Mouse (Mus musculus): ENCODE results near the gene Nup98. TPM values are rescaled to one million over a fixed set of nuclear protein-coding genes. Genes with fewer than 3 reads are reported as not detected.

Gene Nup98
- polyA plus RNA-seq, 1 experiment from 2014 or later: 46.9 TPM

DNA sequence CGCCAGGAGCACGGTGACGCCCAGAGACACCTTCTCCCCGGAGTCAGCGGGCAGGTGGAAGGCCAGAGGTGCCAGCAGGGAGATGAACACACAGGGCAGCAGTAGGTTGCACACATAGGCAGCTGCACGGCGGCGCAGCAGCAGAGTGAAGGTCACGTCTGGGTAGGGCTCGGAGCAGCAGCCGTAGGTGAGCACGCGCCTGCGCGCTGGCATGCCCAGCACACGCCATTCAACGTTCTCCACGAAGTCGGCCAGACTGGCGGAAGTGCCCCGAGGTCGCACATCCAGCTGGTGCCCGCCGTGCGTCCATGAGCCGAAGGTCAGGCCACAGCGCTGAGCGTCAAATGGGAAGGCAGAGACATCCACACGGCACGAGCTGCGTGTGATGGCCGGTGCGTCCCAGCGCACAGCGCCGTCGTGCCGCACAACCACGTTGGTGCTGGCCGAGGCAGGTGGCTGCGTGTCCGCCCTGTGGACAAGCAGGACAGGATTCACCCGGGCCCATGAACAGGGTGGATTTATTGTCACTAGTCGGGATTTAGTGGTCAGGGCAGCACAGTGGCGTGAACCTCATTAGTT lies 96.7 kb downstream of the Nup98 start:
- 82% methylated on average over 45 of the region's 45 CpGs for WGBS
- Histone ChIP-seq H3K4me1 (no peaks in the 10 kb centered on the region), H3K27me3 (no peaks in the 10 kb centered on the region), H3K27ac (no peak overlapping the region), H3K9ac (no peak overlapping the region), H3K36me3 (peaks cover 2% of the 10 kb centered on the region; the same call in 1 of the 2 replicates), H3K4me3 (no peak overlapping the region), H3K9me3 (no peaks in the 10 kb centered on the region), H3K4me2 (replicated peaks) (no peak overlapping the region)
- ATAC-seq (ENCODE audit: insufficient number of reproducible peaks, insufficient read depth, low FRiP score, low TSS enrichment): no peak

DNA sequence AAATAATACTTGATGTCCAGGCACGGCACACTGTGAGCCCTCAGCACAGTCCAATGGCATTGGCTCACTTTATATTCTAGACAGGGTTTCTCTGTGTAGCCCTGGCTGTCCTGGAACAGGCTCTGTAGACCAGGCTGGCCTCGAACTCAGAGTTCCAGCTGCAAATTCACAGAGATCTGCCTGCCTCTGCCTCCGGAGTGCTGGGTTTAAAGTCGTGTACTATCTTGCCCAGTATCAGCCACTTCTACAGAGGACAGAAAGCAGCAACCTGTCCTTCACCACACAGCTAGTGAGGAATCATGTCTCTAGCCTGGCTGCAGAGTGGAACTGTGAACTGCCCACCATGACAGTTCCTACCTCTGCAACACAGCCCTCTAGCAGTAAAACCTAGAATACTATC lies 100.2 kb downstream of the Nup98 start:
- Histone ChIP-seq H3K27ac (no peak overlapping the region), H3K27me3 (no peaks in the 10 kb centered on the region), H3K4me3 (no peak overlapping the region), H3K36me3 (no peaks in the 10 kb centered on the region), H3K9ac (no peak overlapping the region), H3K9me3 (no peaks in the 10 kb centered on the region), H3K4me2 (replicated peaks) (no peak overlapping the region), H3K4me1 (peaks cover 5% of the 10 kb centered on the region)
- ATAC-seq (ENCODE audit: insufficient number of reproducible peaks, insufficient read depth, low FRiP score, low TSS enrichment): no peak
- 82% methylated on average over 4 of the region's 4 CpGs for WGBS

DNA sequence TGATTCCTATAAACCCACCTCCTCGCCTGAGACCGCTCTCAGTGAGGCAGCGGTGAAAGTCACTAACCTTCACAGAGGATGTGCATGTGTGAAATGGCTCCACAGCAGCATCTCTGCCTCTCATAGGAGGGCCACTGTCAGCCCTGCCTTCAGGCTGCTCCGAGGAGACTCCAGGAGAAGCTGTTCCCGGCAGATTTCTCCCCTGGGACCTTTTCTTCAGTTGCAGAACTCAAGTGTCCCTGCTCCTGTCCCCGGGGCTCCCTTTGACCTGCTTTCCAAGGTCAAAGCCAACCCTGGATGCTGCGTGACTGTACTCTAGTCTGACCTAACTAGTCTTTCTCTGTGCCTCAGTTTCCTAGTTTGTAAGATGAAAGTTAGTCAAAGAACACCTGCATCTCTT lies 100.8 kb downstream of the Nup98 start, which contains the start of gene Art5:
TSS of gene Art5 (minus strand) at position 319 of the 400 bp plus-strand sequence.
- Histone ChIP-seq H3K4me3 (no peak within 1 kb of the TSS), H3K4me2 (replicated peaks) (no peak within 1 kb of the TSS), H3K9me3 (no peaks in the 10 kb centered on the region), H3K36me3 (no peaks in the 10 kb centered on the region), H3K4me1 (peaks cover 5% of the 10 kb centered on the region), H3K9ac (no peak within 1 kb of the TSS), H3K27me3 (no peaks in the 10 kb centered on the region), H3K27ac (no peak within 1 kb of the TSS)
- WGBS: 78% methylated on average over 7 of the region's 7 CpGs
- ATAC-seq (ENCODE audit: insufficient number of reproducible peaks, insufficient read depth, low FRiP score, low TSS enrichment): no peak

DNA sequence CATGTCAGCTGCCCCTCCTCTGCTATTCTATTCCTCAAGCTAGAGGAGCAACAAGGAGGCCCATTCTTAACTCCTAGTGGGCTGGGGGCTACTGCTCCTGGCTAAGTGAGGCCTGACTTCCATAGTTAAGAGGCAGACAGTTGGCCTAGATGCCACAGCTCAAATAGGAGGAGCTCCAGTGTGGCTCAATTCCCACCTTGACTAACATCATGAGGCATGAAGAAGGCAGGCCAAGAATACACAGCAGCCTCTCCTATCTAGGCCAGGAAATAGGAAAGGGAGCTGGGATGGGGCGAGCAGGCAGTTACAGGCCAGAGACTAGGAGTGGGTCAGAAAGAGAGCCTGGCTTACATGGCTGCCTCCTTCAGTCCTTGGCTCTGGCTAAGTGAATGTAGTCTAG lies 101.8 kb downstream of the Nup98 start:
- 88% methylated on average over 1 of the region's 1 CpGs for WGBS
- H3K4me1 ChIP-seq: peaks cover 5% of the 10 kb centered on the region
- ATAC-seq (ENCODE audit: insufficient number of reproducible peaks, insufficient read depth, low FRiP score, low TSS enrichment): no peak
- no peak overlapping the region for H3K4me3 ChIP-seq
- no peak overlapping the region for H3K27ac ChIP-seq
- no peaks in the 10 kb centered on the region for H3K27me3 ChIP-seq
- no peaks in the 10 kb centered on the region for H3K9me3 ChIP-seq
- H3K36me3 ChIP-seq: no peaks in the 10 kb centered on the region
- H3K4me2 ChIP-seq (replicated peaks): no peak overlapping the region
- H3K9ac ChIP-seq: no peak overlapping the region

DNA sequence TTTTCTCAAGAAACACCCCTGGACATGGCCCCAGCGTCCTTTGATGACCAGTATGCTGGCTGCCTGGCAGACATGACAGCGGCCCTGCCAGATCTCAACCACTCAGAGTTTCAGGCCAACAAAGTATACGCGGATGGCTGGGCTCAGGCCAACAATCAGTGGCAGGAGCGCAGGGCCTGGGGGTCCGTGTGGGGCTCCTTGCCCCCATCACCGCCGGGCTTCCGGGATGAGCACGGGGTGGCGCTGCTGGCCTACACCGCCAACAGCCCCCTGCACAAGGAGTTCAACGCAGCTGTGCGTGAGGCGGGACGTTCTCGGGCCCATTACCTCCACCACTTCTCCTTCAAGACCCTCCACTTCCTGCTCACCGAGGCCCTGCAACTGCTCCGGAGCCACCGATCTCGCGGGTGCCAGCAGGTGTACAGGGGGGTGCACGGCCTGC lies 103.3 kb downstream of the Nup98 start:
- Histone ChIP-seq H3K4me3 (peak overlapping the region; percentile 26), H3K36me3 (no peaks in the 10 kb centered on the region), H3K27me3 (no peaks in the 10 kb centered on the region), H3K4me1 (peaks cover 5% of the 10 kb centered on the region), H3K9me3 (no peaks in the 10 kb centered on the region), H3K9ac (0 out of 2 replicates have a peak overlapping the region, but pooled peaks have one; percentile 0), H3K4me2 (replicated peaks) (peak overlapping the region; percentile 53), H3K27ac (no peak overlapping the region)
- 14% methylated on average over 23 of the region's 23 CpGs for WGBS
- ATAC-seq (ENCODE audit: insufficient number of reproducible peaks, insufficient read depth, low FRiP score, low TSS enrichment): no peak

DNA sequence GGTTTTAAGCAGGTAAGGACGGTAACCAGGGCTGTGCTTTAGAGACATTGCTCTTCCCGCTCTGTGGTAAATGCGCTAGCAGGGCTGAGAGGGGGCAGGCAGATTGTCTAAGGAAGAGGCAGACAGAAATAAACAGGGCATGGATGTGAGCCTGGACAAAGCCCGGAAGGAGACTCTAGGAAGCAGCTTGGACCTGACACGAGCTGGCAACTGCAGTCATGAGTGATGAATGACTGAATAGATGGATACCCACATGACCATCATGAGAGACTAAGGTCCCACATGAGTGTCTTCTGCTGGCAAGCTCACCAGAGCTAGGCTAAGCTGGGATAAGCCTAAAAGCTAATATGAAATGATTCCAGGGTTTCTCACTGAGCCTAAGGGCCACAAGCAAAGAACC lies 105.8 kb downstream of the Nup98 start:
- Histone ChIP-seq H3K4me3 (no peak overlapping the region), H3K9me3 (no peaks in the 10 kb centered on the region), H3K27ac (no peak overlapping the region), H3K4me1 (peaks cover 21% of the 10 kb centered on the region), H3K36me3 (no peaks in the 10 kb centered on the region), H3K27me3 (no peaks in the 10 kb centered on the region), H3K9ac (no peak overlapping the region), H3K4me2 (replicated peaks) (no peak overlapping the region)
- 78% methylated on average over 5 of the region's 5 CpGs for WGBS
- no peak for ATAC-seq (ENCODE audit: insufficient number of reproducible peaks, insufficient read depth, low FRiP score, low TSS enrichment)

DNA sequence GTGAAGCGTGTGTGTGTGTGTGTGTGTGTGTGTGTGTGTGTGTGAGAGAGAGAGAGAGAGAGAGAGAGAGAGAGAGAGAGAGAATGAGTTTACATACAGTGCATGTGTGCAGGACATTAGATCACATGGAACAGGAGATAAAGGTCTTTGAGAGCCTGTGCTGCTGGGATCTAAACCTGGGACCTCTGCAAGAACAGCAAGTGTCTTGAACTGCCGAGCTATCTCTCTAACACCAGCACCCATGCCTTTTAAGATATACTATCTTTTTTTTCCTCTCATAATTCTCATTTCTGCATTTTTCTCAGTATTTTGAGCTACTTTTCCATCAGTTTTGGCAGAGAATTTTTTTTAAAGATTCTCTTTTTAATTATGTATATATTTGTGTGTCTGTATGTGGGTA lies 106.4 kb downstream of the Nup98 start:
- Histone ChIP-seq H3K9ac (no peak overlapping the region), H3K27me3 (no peaks in the 10 kb centered on the region), H3K36me3 (no peaks in the 10 kb centered on the region), H3K4me3 (no peak overlapping the region), H3K4me1 (peaks cover 21% of the 10 kb centered on the region), H3K27ac (no peak overlapping the region), H3K9me3 (no peaks in the 10 kb centered on the region), H3K4me2 (replicated peaks) (no peak overlapping the region)
- 78% methylated on average over 2 of the region's 2 CpGs for WGBS
- ATAC-seq (ENCODE audit: insufficient number of reproducible peaks, insufficient read depth, low FRiP score, low TSS enrichment): no peak

DNA sequence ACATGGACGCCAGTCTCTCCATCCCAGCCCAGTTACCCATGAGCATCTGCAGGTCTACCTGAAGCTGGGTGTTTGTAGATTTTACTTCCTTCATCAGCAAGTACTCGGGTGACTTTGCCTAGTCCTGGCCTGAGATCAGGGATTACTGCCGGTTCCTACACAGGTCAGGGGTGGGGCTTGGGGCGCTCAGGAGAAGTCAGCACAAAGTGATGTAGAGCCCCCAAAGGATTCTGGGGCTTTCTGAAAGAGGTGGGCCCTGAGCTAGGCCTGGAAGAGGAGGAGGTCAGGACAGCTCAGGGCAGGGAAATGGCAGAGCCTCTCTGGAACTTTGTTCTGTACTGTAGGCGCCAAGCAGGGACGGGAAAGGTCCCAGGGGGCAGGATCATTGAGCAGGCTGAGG lies 107.3 kb downstream of the Nup98 start:
- H3K9ac ChIP-seq: no peak overlapping the region
- no peaks in the 10 kb centered on the region for H3K27me3 ChIP-seq
- H3K4me2 ChIP-seq (replicated peaks): no peak overlapping the region
- no peak for ATAC-seq (ENCODE audit: insufficient number of reproducible peaks, insufficient read depth, low FRiP score, low TSS enrichment)
- no peak overlapping the region for H3K27ac ChIP-seq
- no peaks in the 10 kb centered on the region for H3K9me3 ChIP-seq
- H3K4me3 ChIP-seq: no peak overlapping the region
- 43% methylated on average over 6 of the region's 6 CpGs for WGBS
- peaks cover 21% of the 10 kb centered on the region for H3K4me1 ChIP-seq
- no peaks in the 10 kb centered on the region for H3K36me3 ChIP-seq

DNA sequence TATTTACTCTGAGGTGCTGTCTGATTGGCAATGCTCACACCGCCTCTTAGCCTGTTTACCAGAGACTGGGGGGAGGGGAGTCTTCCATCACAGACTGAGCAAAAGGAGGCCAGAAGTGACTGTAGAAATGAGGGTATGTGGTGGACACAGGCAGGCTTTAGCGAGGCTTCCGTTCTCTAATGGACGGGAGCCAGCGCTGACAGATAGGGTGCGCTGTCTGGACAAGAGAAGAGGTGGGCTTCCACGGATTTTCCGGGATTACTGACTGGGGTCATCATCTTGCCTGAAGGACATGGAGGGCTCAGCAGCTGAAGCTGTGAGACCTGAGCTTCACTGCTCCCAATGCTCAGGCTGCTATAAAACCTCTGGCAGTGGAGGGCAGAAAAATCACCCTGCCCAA lies 107.7 kb downstream of the Nup98 start:
- ATAC-seq (ENCODE audit: insufficient number of reproducible peaks, insufficient read depth, low FRiP score, low TSS enrichment): no peak
- 51% methylated on average over 8 of the region's 8 CpGs for WGBS
- Histone ChIP-seq H3K36me3 (no peaks in the 10 kb centered on the region), H3K27ac (no peak overlapping the region), H3K9me3 (no peaks in the 10 kb centered on the region), H3K4me1 (peaks cover 21% of the 10 kb centered on the region), H3K9ac (no peak overlapping the region), H3K4me3 (no peak overlapping the region), H3K4me2 (replicated peaks) (no peak overlapping the region), H3K27me3 (no peaks in the 10 kb centered on the region)

DNA sequence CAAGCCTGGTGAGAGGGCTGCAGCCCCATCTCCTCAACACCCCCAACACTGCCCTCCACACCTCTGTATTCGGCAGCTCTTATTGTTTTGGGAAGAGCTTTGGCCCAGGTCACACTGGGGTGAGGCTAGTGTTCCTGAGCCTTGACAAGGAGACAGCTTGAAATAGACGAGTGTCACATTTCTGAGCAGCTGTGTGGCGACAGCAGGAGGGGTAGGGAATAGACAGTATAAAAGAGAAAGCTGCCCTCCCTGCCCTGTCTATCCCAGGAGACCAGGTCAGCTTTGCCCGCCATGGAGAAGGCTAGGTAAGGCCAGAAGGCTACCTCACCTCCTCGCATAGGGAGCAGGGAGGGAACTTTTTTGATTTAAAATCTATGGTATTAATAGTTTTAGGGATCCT lies 108.5 kb downstream of the Nup98 start, which contains the start of gene Art1:
TSS of gene Art1 (plus strand) at position 257 of the 400 bp plus-strand sequence.
- no peak within 1 kb of the TSS for H3K27ac ChIP-seq
- no peaks in the 10 kb centered on the region for H3K9me3 ChIP-seq
- H3K4me2 ChIP-seq (replicated peaks): no peak within 1 kb of the TSS; the same call in 1 of the 2 replicates
- H3K4me3 ChIP-seq: no peak within 1 kb of the TSS
- H3K4me1 ChIP-seq: peaks cover 16% of the 10 kb centered on the region
- WGBS: 37% methylated on average over 5 of the region's 5 CpGs
- no peaks in the 10 kb centered on the region for H3K27me3 ChIP-seq
- no peak within 1 kb of the TSS for H3K9ac ChIP-seq
- no peak for ATAC-seq (ENCODE audit: insufficient number of reproducible peaks, insufficient read depth, low FRiP score, low TSS enrichment)
- H3K36me3 ChIP-seq: no peaks in the 10 kb centered on the region

DNA sequence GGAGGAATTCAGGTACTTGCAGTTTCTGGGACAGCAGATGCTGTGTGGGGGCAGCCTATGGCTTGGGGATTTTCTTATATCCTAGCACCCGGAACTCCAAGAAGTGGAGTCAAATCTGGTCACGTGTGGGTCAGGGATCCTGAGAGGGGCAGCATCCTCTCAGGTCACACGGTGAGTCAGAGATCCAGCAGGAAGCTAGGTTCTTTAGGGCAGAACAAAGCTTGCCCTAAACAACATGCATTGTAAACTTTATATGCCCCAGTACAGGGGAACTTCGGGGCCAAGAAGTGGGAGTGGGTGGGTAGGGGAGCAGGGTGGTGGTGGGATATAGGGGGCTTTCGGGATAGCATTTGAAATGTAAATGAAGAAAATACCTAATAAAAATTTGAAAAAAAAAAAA lies 109.1 kb downstream of the Nup98 start:
- no peaks in the 10 kb centered on the region for H3K9me3 ChIP-seq
- H3K27ac ChIP-seq: no peak overlapping the region
- 0 out of 2 replicates have a peak, but pooled peaks cover 2% of the 10 kb centered on the region for H3K36me3 ChIP-seq
- no peak for ATAC-seq (ENCODE audit: insufficient number of reproducible peaks, insufficient read depth, low FRiP score, low TSS enrichment)
- no peak overlapping the region for H3K4me3 ChIP-seq
- H3K27me3 ChIP-seq: no peaks in the 10 kb centered on the region
- H3K9ac ChIP-seq: no peak overlapping the region
- WGBS: 58% methylated on average over 5 of the region's 5 CpGs
- no peak overlapping the region for H3K4me2 ChIP-seq (replicated peaks)
- H3K4me1 ChIP-seq: peaks cover 16% of the 10 kb centered on the region

DNA sequence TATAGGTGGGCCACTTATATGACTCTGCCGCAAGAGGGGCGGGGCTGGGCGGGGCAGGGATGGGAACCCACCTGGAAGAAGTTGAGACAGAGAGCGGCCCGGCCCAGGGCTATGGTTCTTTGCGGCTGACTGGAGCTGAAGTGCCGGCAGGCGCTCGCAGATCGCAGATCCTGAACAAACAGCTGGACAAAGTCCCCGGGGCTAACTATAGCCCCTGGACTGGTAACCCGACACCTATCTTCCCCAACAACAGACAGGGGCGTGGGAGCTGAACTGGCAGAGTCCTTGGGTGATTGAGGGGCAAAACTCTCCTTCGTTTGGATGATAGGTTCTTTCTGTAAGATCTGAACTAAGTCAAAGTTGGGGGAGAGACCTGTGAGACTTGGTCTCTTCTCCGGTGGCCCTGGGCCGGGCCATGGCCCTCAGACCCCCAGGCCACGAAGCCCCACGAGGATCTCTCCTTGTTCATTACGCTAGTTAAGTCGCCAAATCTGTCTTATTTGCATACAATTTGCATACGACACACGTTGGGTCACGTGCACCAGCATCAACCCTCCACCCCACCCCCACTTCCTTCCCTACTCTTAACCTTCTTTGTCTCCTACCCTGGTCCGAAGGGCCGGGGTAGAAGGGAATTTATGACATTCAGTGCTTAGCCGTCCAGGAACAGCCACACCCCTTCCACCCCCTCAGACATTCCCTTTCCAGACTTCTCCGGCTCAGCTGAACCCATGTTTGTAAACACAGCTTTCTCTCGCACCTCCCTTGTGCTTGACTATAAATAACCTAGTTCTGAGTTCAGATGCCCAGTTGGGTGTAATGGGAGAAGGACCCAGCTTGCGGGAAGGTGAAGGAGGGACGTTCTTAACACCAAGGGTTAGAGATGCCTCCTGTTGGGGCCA lies 110.0 kb downstream of the Nup98 start:
- H3K9ac ChIP-seq: no peak overlapping the region; the same call in 1 of the 2 replicates
- peak overlapping the region; percentile 27 for H3K4me3 ChIP-seq
- WGBS: 5% methylated on average over 30 of the region's 30 CpGs
- H3K36me3 ChIP-seq: peaks cover 7% of the 10 kb centered on the region; the same call in 1 of the 2 replicates
- H3K4me2 ChIP-seq (replicated peaks): peak overlapping the region; percentile 50
- peaks cover 16% of the 10 kb centered on the region for H3K4me1 ChIP-seq
- H3K9me3 ChIP-seq: no peaks in the 10 kb centered on the region
- ATAC-seq (ENCODE audit: insufficient number of reproducible peaks, insufficient read depth, low FRiP score, low TSS enrichment): 0 out of 2 replicates have a peak, but pooled peaks have one; percentile 25
- peak overlapping the region; percentile 30; the same call in 1 of the 2 replicates for H3K27ac ChIP-seq
- no peaks in the 10 kb centered on the region for H3K27me3 ChIP-seq

Data from embryonic facial prominence, embryonic 12.5 days (tissue).